Mouse (Mus musculus) cerebellum, adult 2 months (tissue): ENCODE measurements around the gene Cbfa2t3.

ENCODE experiments used
- CTCF ChIP-seq: fragments of 200-500 bp; IDR thresholded peaks from 2 replicates; pipeline ENCODE4 v1.5.1; 2011; ENCODE audit warnings: low read depth, mild to moderate bottlenecking, control low read depth, low read length, moderate library complexity, borderline replicate concordance; ENCODE audit not compliant: insufficient read depth
- POLR2A ChIP-seq: fragments of 200-500 bp; IDR thresholded peaks from 2 replicates; pipeline ENCODE4 v1.6.1; 2011; ENCODE audit warnings: low read length, control low read depth, borderline replicate concordance; ENCODE audit not compliant: insufficient read depth

DNA sequence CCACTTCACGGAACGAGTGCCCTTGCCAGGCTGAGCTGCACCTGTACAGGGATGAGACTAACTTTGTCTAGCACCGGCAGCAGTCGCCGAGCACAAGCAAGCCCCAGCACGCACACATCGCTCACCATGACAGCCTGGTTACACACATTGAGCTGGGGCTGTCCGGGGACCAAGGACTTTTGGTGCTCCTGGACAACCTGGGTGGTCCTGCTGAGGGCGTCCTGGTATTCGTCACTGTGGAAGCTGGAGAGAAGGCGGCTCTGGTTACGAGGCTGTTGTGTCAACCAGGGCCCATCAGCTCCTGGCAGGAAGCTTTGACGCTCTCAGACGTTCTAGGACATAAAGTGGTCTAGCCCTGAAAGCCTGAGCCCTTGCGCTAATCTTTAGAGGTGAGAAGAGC is 118.0 kb downstream of the Cbfa2t3 start:
- TF ChIP-seq CTCF (no peak), POLR2A (no peak)
